Mouse (Mus musculus) Patski (cell line): Measurements from ENCODE around the gene Plvap. TPM values are rescaled to one million over a fixed set of nuclear protein-coding genes. Genes with fewer than 3 reads are reported as not detected.
A peak's percentile ranks its signal among the peaks of the same experiment; 100 is the strongest.

Experiments used
- ATAC-seq: fragments of 100-300 bp; one replicate; pipeline ENCODE4 v1.8.0; 2021
- CTCF ChIA-PET: fragments of 350-600 bp; sonication (Branson Sonifier 250); formaldehyde crosslinking; loops from one replicate; lab custom pipeline; 2022; ENCODE audit warnings: inconsistent platforms; lab: Charles Lee
- POLR2A ChIA-PET: fragments of 350-600 bp; sonication (Branson Sonifier 250); formaldehyde crosslinking; loops from one replicate; lab custom pipeline; 2022; ENCODE audit warnings: antibody characterized with exemption, inconsistent platforms; lab: Charles Lee
- DNase-seq: peaks from one replicate; pipeline ENCODE4 v3.0.0-alpha.2; 2011; ENCODE audit warnings: low read depth, low spot score
- H3K27me3 ChIP-seq: fragments of 371-371 bp; one replicate; pipeline ENCODE4 v1.5.1; 2021
- CTCF ChIP-seq: fragments of 100-300 bp; IDR thresholded peaks from one replicate; pipeline ENCODE4 v1.5.1; 2021
- in situ Hi-C: fragments of 300-500 bp; cut with MboI; formaldehyde crosslinking; loops from 3 replicates; pipeline ENCODE4 v1.11.1; 2018; ENCODE audit warnings: low pct_unique_long_range_greater_than_20kb, mixed read lengths
- polyA plus RNA-seq: library from polyadenylated mRNA; unstranded; gene quantifications from one replicate; pipeline ENCODE4 v1.2.3, GENCODE M21; 2021

Gene Plvap
- polyA plus RNA-seq, 1 experiment from 2014 or later: 0.21 TPM

- CTCF ChIA-PET: interaction anchor here (0.6 to 3.5 kb wide), 10 partner anchors 10 to 90 kb away, joined by 3 to 23 read pairs (median 3); partner anchors contain the start of gene Ccdc194
- DNase-seq (no peak), ATAC-seq (peak; percentile 27)
- TF ChIP-seq CTCF: no peak
- POLR2A ChIA-PET: interaction anchor here (0.7 to 1.4 kb wide), 2 partner anchors 13 to 107 kb away, joined by 3 read pairs; no protein-coding TSS in a partner anchor
- H3K27me3 ChIP-seq: no peaks in the 10 kb centered on the region
- in situ Hi-C loops: no loop called here
Measured at GRCm38 (mm10) chr8:71495039-71495438, 16.5 kb downstream of the Plvap start.

GRCm38 (mm10) chr8:71488454-71488853 lies 23.1 kb downstream of the Plvap start:
- TF ChIP-seq CTCF: no peak
- POLR2A ChIA-PET: interaction anchor here (0.7 to 1.9 kb wide), 5 partner anchors 11 to 37 kb away, joined by 3 to 6 read pairs (median 4); partner anchors contain the start of genes Ccdc194 and Dda1
- ATAC-seq: peak; percentile 65
- DNase-seq: peak; percentile 88
- no peaks in the 10 kb centered on the region for H3K27me3 ChIP-seq
- in situ Hi-C loops: loop anchor here (5.0 kb wide), 1 partner anchor 34 kb away; no protein-coding TSS in a partner anchor
- CTCF ChIA-PET: interaction anchor here (0.7 to 2.0 kb wide), 3 partner anchors 11 to 30 kb away, joined by 3 to 7 read pairs (median 3); no protein-coding TSS in a partner anchor

- peak; percentile 48 for ATAC-seq
Measured at GRCm38 (mm10) chr8:71487691-71488445, 23.7 kb downstream of the Plvap start, which contains the start of gene Gtpbp3. Gene Gtpbp3, plus strand, starts transcription at chr8:71488103.

GRCm38 (mm10) chr8:71486136-71486529 lies 25.4 kb downstream of the Plvap start:
- CTCF ChIA-PET: interaction anchor here (0.8 to 1.5 kb wide), 3 partner anchors 9 to 33 kb away, joined by 3 to 5 read pairs (median 3); no protein-coding TSS in a partner anchor
- H3K27me3 ChIP-seq: no peaks in the 10 kb centered on the region
- no peak for ATAC-seq
- POLR2A ChIA-PET: interaction anchor here (0.6 to 2.3 kb wide), 4 partner anchors 10 to 30 kb away, joined by 3 to 7 read pairs (median 4); no protein-coding TSS in a partner anchor
- TF ChIP-seq CTCF: no peak
- in situ Hi-C loops: loop anchor here (5.0 kb wide), 1 partner anchor 36 kb away; no protein-coding TSS in a partner anchor
- no peak for DNase-seq

More at GRCm38 (mm10) chr8:71487691-71488445, 23.7 kb downstream of the Plvap start, which contains the start of gene Gtpbp3:
- in situ Hi-C loops: loop anchor here (5.0 kb wide), 1 partner anchor 34 kb away; no protein-coding TSS in a partner anchor
- H3K27me3 ChIP-seq: no peaks in the 10 kb centered on the region
- CTCF ChIA-PET: interaction anchor here (1.2 to 2.0 kb wide), 2 partner anchors 10 to 15 kb away, joined by 3 to 7 read pairs; no protein-coding TSS in a partner anchor
- no peak for TF ChIP-seq CTCF
- POLR2A ChIA-PET: interaction anchor here (0.7 to 1.9 kb wide), 4 partner anchors 10 to 37 kb away, joined by 3 to 6 read pairs (median 4); partner anchors contain the start of genes Ccdc194 and Dda1
- no peak for DNase-seq

- CTCF ChIA-PET: interaction anchor here (1.0 to 1.5 kb wide), 3 partner anchors 10 to 33 kb away, joined by 4 to 5 read pairs (median 5); partner anchors contain the start of gene Mrpl34
- in situ Hi-C loops: loop anchor here (5.0 kb wide), 1 partner anchor 37 kb away; no protein-coding TSS in a partner anchor
- DNase-seq (no peak), ATAC-seq (peak; percentile 58)
- TF ChIP-seq CTCF: no peak
- H3K27me3 ChIP-seq: no peaks in the 10 kb centered on the region
- POLR2A ChIA-PET: interaction anchor here (0.7 to 2.3 kb wide), 4 partner anchors 9 to 1718 kb away, joined by 3 to 7 read pairs (median 4); no protein-coding TSS in a partner anchor
Measured at GRCm38 (mm10) chr8:71485142-71486135, 26.1 kb downstream of the Plvap start, which contains the start of gene Ano8. Gene Ano8, minus strand, starts transcription at chr8:71485963.

- in situ Hi-C loops: loop anchor here (5.0 kb wide), 1 partner anchor 38 kb away; no protein-coding TSS in a partner anchor
- no peak for ATAC-seq
- no peak for TF ChIP-seq CTCF
- ChIA-PET CTCF (interaction anchor here (1.0 to 1.3 kb wide), 2 partner anchors 10 to 20 kb away, joined by 4 to 5 read pairs; partner anchors contain the start of gene Mrpl34), POLR2A (interaction anchor here (1.0 to 2.3 kb wide), 2 partner anchors 8 to 48 kb away, joined by 3 to 7 read pairs; no protein-coding TSS in a partner anchor)
- no peaks in the 10 kb centered on the region for H3K27me3 ChIP-seq
- no peak for DNase-seq
Measured at GRCm38 (mm10) chr8:71484736-71485135, 26.8 kb downstream of the Plvap start.

GRCm38 (mm10) chr8:71483932-71484331 lies 27.6 kb downstream of the Plvap start:
- ATAC-seq: no peak
- DNase-seq: no peak
- TF ChIP-seq CTCF: no peak
- POLR2A ChIA-PET: no interaction called here
- in situ Hi-C loops: no loop called here
- H3K27me3 ChIP-seq: no peaks in the 10 kb centered on the region
- CTCF ChIA-PET: no interaction called here

- in situ Hi-C loops: no loop called here
- TF ChIP-seq CTCF: no peak
- ChIA-PET CTCF (no interaction called here), POLR2A (interaction anchor here (0.6 kb wide), 1 partner anchor 9 kb away, joined by 5 read pairs; no protein-coding TSS in a partner anchor)
- DNase-seq: no peak
- no peaks in the 10 kb centered on the region for H3K27me3 ChIP-seq
- no peak for ATAC-seq
Measured at GRCm38 (mm10) chr8:71478943-71479342, 32.6 kb downstream of the Plvap start.
